Mouse (Mus musculus) liver, embryonic 15.5 days (tissue): Measurements from ENCODE around the gene Cd47. TPM values are rescaled to one million over a fixed set of nuclear protein-coding genes. Genes with fewer than 3 reads are reported as not detected.

Experiments
- ATAC-seq: fragments of 200-750 bp; cut with Nextera tagmentation; 2 replicates; pipeline ENCODE4 v1.8.0; 2017; ENCODE audit warnings: moderate number of reproducible peaks, mild to moderate bottlenecking, moderate library complexity; ENCODE audit not compliant: insufficient read depth
- H3K27ac ChIP-seq: fragments of 300-500 bp; sonication (generic); replicated peaks from 2 replicates; pipeline ENCODE4 v1.5.1; 2015; ENCODE audit warnings: mild to moderate bottlenecking, inconsistent platforms
- H3K27me3 ChIP-seq: fragments of 300-500 bp; sonication (generic); 2 replicates; pipeline ENCODE4 v1.6.1; 2015; ENCODE audit warnings: mild to moderate bottlenecking, inconsistent platforms
- H3K36me3 ChIP-seq: fragments of 300-500 bp; sonication (generic); replicated peaks from 2 replicates; pipeline ENCODE4 v1.6.1; 2015; ENCODE audit warnings: moderate library complexity, mild to moderate bottlenecking, inconsistent platforms
- H3K4me1 ChIP-seq: fragments of 300-500 bp; sonication (generic); replicated peaks from 2 replicates; pipeline ENCODE4 v1.6.1; 2015; ENCODE audit warnings: inconsistent platforms
- H3K4me2 ChIP-seq: fragments of 300-500 bp; sonication (generic); 2 replicates; pipeline ENCODE4 v1.6.1; 2015; ENCODE audit warnings: moderate library complexity, mild to moderate bottlenecking, inconsistent platforms
- H3K4me3 ChIP-seq: fragments of 300-500 bp; sonication (generic); replicated peaks from 2 replicates; pipeline ENCODE4 v1.5.1; 2015; ENCODE audit warnings: mild to moderate bottlenecking, inconsistent platforms
- H3K9ac ChIP-seq: fragments of 300-500 bp; sonication (generic); 2 replicates; pipeline ENCODE4 v1.6.1; 2015; ENCODE audit warnings: moderate library complexity, mild to moderate bottlenecking, inconsistent platforms
- H3K9me3 ChIP-seq: fragments of 300-500 bp; sonication (generic); replicated peaks from 2 replicates; pipeline ENCODE4 v1.6.1; 2016; ENCODE audit warnings: inconsistent platforms
- WGBS: fragments of 180-500 bp; shearing (Covaris S2); methylation state at CpG from one replicate; pipeline ENCODE4 v1.1.7; 2015; ENCODE audit warnings: mixed read lengths; ENCODE audit not compliant: insufficient replicate concordance; 5-methylcytosine and 5-hydroxymethylcytosine counted together
- polyA plus RNA-seq: library from polyadenylated mRNA; unstranded; fragments of >200 nt; fragmentation: Nextera tagmentation; extraction: Ambion mirVana; gene quantifications from 2 replicates; pipeline ENCODE4 v1.2.1, GENCODE M21; 2015

Gene Cd47
- polyA plus RNA-seq, 1 experiment from 2014 or later: 301 TPM

DNA sequence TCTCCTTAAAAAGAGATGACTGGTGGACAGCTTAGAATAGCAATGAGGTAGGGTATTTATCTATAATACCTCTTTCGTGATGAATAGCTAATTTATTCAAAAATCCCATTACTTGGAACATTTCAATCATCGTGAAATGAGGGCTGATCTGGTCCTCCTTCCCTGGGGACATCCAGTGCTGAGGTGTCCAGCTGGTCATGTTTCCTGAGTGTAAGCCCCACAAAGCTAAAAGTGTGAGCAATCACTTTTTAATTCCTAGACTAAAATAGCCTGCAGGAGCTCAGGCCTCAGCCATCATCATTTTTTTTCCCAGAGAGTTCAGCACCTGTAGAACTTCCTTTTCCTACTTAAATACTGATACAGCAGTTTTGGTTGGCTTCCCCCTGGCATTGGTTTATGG is 150.0 kb downstream of the Cd47 start:
- 55% methylated on average over 2 of the region's 2 CpGs for WGBS
- no peak overlapping the region for H3K4me2 ChIP-seq
- no peaks in the 10 kb centered on the region for H3K9me3 ChIP-seq
- H3K27ac ChIP-seq: no peak overlapping the region
- ATAC-seq: no peak
- H3K4me1 ChIP-seq: no peaks in the 10 kb centered on the region
- no peaks in the 10 kb centered on the region for H3K27me3 ChIP-seq
- H3K4me3 ChIP-seq: no peak overlapping the region
- no peaks in the 10 kb centered on the region for H3K36me3 ChIP-seq
- H3K9ac ChIP-seq: no peak overlapping the region

GRCm38 (mm10) chr16:49951288-49951691 is 151.0 kb downstream of the Cd47 start:
- H3K27me3 ChIP-seq: no peaks in the 10 kb centered on the region
- no peaks in the 10 kb centered on the region for H3K9me3 ChIP-seq
- H3K36me3 ChIP-seq: no peaks in the 10 kb centered on the region
- 49% methylated on average over 2 of the region's 2 CpGs for WGBS
- no peak overlapping the region for H3K27ac ChIP-seq
- no peak overlapping the region for H3K9ac ChIP-seq
- no peak overlapping the region for H3K4me2 ChIP-seq
- no peak for ATAC-seq
- no peaks in the 10 kb centered on the region for H3K4me1 ChIP-seq
- no peak overlapping the region for H3K4me3 ChIP-seq

DNA sequence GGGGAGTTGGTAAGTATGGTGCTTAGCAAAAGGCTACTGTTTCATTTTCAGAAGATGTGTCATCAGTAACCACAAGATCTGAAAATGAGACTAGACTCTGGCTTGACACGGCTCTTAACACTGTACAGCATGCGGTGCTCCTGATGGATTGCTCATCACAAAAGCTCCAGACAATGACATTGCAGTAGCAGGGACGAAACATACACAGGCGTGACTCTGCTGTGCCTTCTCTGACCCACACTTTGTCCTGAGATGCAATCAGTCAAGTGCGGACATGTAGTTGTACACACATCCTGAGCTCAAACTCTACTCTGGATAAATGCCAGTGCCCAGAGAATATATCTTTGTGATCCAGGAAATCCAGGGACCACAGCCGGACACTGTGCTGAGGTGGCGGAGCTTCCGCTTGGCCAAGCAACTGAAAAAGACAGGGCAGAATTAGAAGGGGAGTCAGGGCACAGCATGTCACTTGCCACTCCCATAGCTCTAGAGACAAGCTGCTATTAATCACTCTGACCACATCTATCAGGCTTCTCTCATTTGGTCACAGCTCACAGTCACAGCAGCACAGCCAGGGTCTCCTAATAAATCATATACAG is 151.7 kb downstream of the Cd47 start:
- Histone ChIP-seq H3K9ac (no peak overlapping the region), H3K4me1 (no peaks in the 10 kb centered on the region), H3K36me3 (no peaks in the 10 kb centered on the region), H3K27me3 (no peaks in the 10 kb centered on the region), H3K4me2 (no peak overlapping the region), H3K27ac (no peak overlapping the region), H3K4me3 (no peak overlapping the region), H3K9me3 (no peaks in the 10 kb centered on the region)
- 41% methylated on average over 8 of the region's 8 CpGs for WGBS
- no peak for ATAC-seq

- H3K27ac ChIP-seq: no peak overlapping the region
Measured at GRCm38 (mm10) chr16:49953817-49954216, 153.5 kb downstream of the Cd47 start.

GRCm38 (mm10) chr16:49954909-49955308 is 154.6 kb downstream of the Cd47 start:
- Histone ChIP-seq H3K27me3 (no peaks in the 10 kb centered on the region), H3K4me2 (no peak overlapping the region), H3K4me1 (no peaks in the 10 kb centered on the region), H3K36me3 (no peaks in the 10 kb centered on the region), H3K27ac (no peak overlapping the region), H3K4me3 (no peak overlapping the region), H3K9me3 (no peaks in the 10 kb centered on the region), H3K9ac (no peak overlapping the region)
- 75% methylated on average over 10 of the region's 10 CpGs for WGBS
- no peak for ATAC-seq

More at GRCm38 (mm10) chr16:49953817-49954216, 153.5 kb downstream of the Cd47 start:
- H3K4me3 ChIP-seq: no peak overlapping the region
- no peaks in the 10 kb centered on the region for H3K27me3 ChIP-seq
- H3K9me3 ChIP-seq: no peaks in the 10 kb centered on the region
- peak; percentile 3; the same call in 1 of the 2 replicates for ATAC-seq
- no peak overlapping the region for H3K4me2 ChIP-seq
- H3K4me1 ChIP-seq: no peaks in the 10 kb centered on the region
- no peaks in the 10 kb centered on the region for H3K36me3 ChIP-seq
- 42% methylated on average over 3 of the region's 3 CpGs for whole genome bisulfite sequencing
- no peak overlapping the region for H3K9ac ChIP-seq

GRCm38 (mm10) chr16:49955325-49955724 is 155.0 kb downstream of the Cd47 start:
- ATAC-seq: no peak
- H3K27ac ChIP-seq: no peak overlapping the region

GRCm38 (mm10) chr16:49955952-49956351 is 155.6 kb downstream of the Cd47 start:
- Histone ChIP-seq H3K9me3 (no peaks in the 10 kb centered on the region), H3K36me3 (no peaks in the 10 kb centered on the region), H3K27ac (no peak overlapping the region), H3K9ac (no peak overlapping the region), H3K4me1 (no peaks in the 10 kb centered on the region), H3K27me3 (no peaks in the 10 kb centered on the region), H3K4me2 (no peak overlapping the region), H3K4me3 (no peak overlapping the region)
- WGBS: 62% methylated on average over 2 of the region's 2 CpGs
- no peak for ATAC-seq

More at GRCm38 (mm10) chr16:49955325-49955724, 155.0 kb downstream of the Cd47 start:
- WGBS: 53% methylated on average over 2 of the region's 2 CpGs
- H3K9me3 ChIP-seq: no peaks in the 10 kb centered on the region
- H3K27me3 ChIP-seq: no peaks in the 10 kb centered on the region
- H3K4me2 ChIP-seq: no peak overlapping the region
- H3K4me3 ChIP-seq: no peak overlapping the region
- no peaks in the 10 kb centered on the region for H3K36me3 ChIP-seq
- no peak overlapping the region for H3K9ac ChIP-seq
- H3K4me1 ChIP-seq: no peaks in the 10 kb centered on the region

- 51% methylated on average over 7 of the region's 7 CpGs for WGBS
- Histone ChIP-seq H3K4me1 (no peaks in the 10 kb centered on the region), H3K4me2 (no peak overlapping the region), H3K9ac (no peak overlapping the region), H3K4me3 (no peak overlapping the region), H3K27me3 (no peaks in the 10 kb centered on the region), H3K36me3 (no peaks in the 10 kb centered on the region), H3K27ac (no peak overlapping the region), H3K9me3 (no peaks in the 10 kb centered on the region)
- ATAC-seq: peak; percentile 42; the same call in 1 of the 2 replicates
Measured at GRCm38 (mm10) chr16:49956531-49957302, 156.4 kb downstream of the Cd47 start.

GRCm38 (mm10) chr16:49958900-49959436 is 158.6 kb downstream of the Cd47 start:
- Histone ChIP-seq H3K27me3 (no peaks in the 10 kb centered on the region), H3K4me1 (peaks cover 4% of the 10 kb centered on the region; the same call in 1 of the 2 replicates), H3K4me3 (no peak overlapping the region), H3K4me2 (no peak overlapping the region), H3K9me3 (no peaks in the 10 kb centered on the region), H3K9ac (no peak overlapping the region), H3K36me3 (no peaks in the 10 kb centered on the region), H3K27ac (no peak overlapping the region)
- no peak for ATAC-seq
- WGBS: 74% methylated on average over 5 of the region's 5 CpGs

GRCm38 (mm10) chr16:49962305-49962704 is 162.0 kb downstream of the Cd47 start:
- H3K9me3 ChIP-seq: no peaks in the 10 kb centered on the region

GRCm38 (mm10) chr16:49964321-49964986 is 164.1 kb downstream of the Cd47 start:
- 34% methylated on average over 7 of the region's 7 CpGs for WGBS
- no peak overlapping the region for H3K27ac ChIP-seq
- H3K9ac ChIP-seq: no peak overlapping the region
- H3K36me3 ChIP-seq: no peaks in the 10 kb centered on the region
- no peaks in the 10 kb centered on the region for H3K9me3 ChIP-seq
- H3K4me3 ChIP-seq: no peak overlapping the region
- H3K4me1 ChIP-seq: peaks cover 19% of the 10 kb centered on the region
- ATAC-seq: no peak
- H3K27me3 ChIP-seq: no peaks in the 10 kb centered on the region
- H3K4me2 ChIP-seq: no peak overlapping the region

More at GRCm38 (mm10) chr16:49962305-49962704, 162.0 kb downstream of the Cd47 start:
- Histone ChIP-seq H3K27ac (no peak overlapping the region), H3K4me2 (no peak overlapping the region), H3K4me1 (peaks cover 19% of the 10 kb centered on the region), H3K36me3 (no peaks in the 10 kb centered on the region), H3K4me3 (no peak overlapping the region), H3K9ac (no peak overlapping the region), H3K27me3 (no peaks in the 10 kb centered on the region)
- WGBS: 46% methylated on average over 3 of the region's 3 CpGs
- ATAC-seq: no peak
